Mouse (Mus musculus) forebrain, embryonic 13.5 days (tissue): ENCODE measurements around the gene Nppc. TPM values are rescaled to one million over a fixed set of nuclear protein-coding genes. Genes with fewer than 3 reads are reported as not detected.
A peak's percentile ranks its signal among the peaks of the same experiment; 100 is the strongest.

Experiments used
- ATAC-seq: fragments of 200-750 bp; cut with Nextera tagmentation; 2 replicates; pipeline ENCODE4 v1.8.0; 2017
- H3K27ac ChIP-seq: fragments of 300-500 bp; sonication (generic); 2 replicates; pipeline ENCODE4 v1.5.1; 2015; ENCODE audit warnings: inconsistent platforms, mild to moderate bottlenecking, moderate library complexity
- H3K27me3 ChIP-seq: fragments of 300-500 bp; sonication (generic); 2 replicates; pipeline ENCODE4 v1.6.1; 2015; ENCODE audit warnings: mild to moderate bottlenecking, inconsistent platforms
- H3K36me3 ChIP-seq: fragments of 300-500 bp; sonication (generic); 2 replicates; pipeline ENCODE4 v1.6.1; 2015; ENCODE audit warnings: mild to moderate bottlenecking, inconsistent platforms; ENCODE audit not compliant: poor library complexity, severe bottlenecking
- H3K4me1 ChIP-seq: fragments of 300-500 bp; sonication (generic); 2 replicates; pipeline ENCODE4 v1.6.1; 2015; ENCODE audit warnings: inconsistent platforms
- H3K4me2 ChIP-seq: fragments of 300-500 bp; sonication (generic); 2 replicates; pipeline ENCODE4 v1.6.1; 2015; ENCODE audit warnings: inconsistent platforms, mild to moderate bottlenecking, moderate library complexity
- H3K4me3 ChIP-seq: fragments of 300-500 bp; sonication (generic); 2 replicates; pipeline ENCODE4 v1.5.1; 2015; ENCODE audit warnings: mild to moderate bottlenecking, inconsistent platforms
- H3K9ac ChIP-seq: fragments of 300-500 bp; sonication (generic); 2 replicates; pipeline ENCODE4 v1.6.1; 2015; ENCODE audit warnings: mild to moderate bottlenecking, inconsistent platforms
- H3K9me3 ChIP-seq: fragments of 300-500 bp; sonication (generic); replicated peaks from 2 replicates; pipeline ENCODE4 v1.6.1; 2016; ENCODE audit warnings: inconsistent platforms
- WGBS: fragments of 180-500 bp; shearing (Covaris S2); methylation state at CpG from one replicate; pipeline ENCODE4 v1.1.7; 2015; 5-methylcytosine and 5-hydroxymethylcytosine counted together
- polyA plus RNA-seq: library from polyadenylated mRNA; unstranded; fragments of >200 nt; fragmentation: Nextera tagmentation; extraction: Ambion mirVana; gene quantifications from 2 replicates; pipeline ENCODE4 v1.2.1, GENCODE M21; 2015

The Nppc gene
- polyA plus RNA-seq, result 2.6 and 2.7 TPM in 2 replicates

GRCm38 (mm10) chr1:86670279-86671038 lies at the start of gene Nppc:
Gene Nppc (minus strand): TSS chr1:86670571.
- Histone ChIP-seq H3K4me1 (peaks cover 16% of the 10 kb centered on the region), H3K36me3 (no peaks in the 10 kb centered on the region), H3K9me3 (no peaks in the 10 kb centered on the region), H3K27me3 (peaks cover 38% of the 10 kb centered on the region), H3K4me2 (peak within 1 kb of the TSS; percentile 98), H3K4me3 (peak within 1 kb of the TSS; percentile 61), H3K9ac (peak within 1 kb of the TSS; percentile 74), H3K27ac (no peak within 1 kb of the TSS)
- ATAC-seq, result peak; percentile 95
- 4% methylated on average over 49 of the region's 59 CpGs for WGBS

GRCm38 (mm10) chr1:86719391-86719790 lies 49.0 kb upstream of the Nppc start:
- Histone ChIP-seq H3K4me2 (no peak overlapping the region), H3K27ac (no peak overlapping the region), H3K27me3 (no peaks in the 10 kb centered on the region), H3K4me3 (no peak overlapping the region), H3K9ac (no peak overlapping the region), H3K9me3 (no peaks in the 10 kb centered on the region), H3K4me1 (no peaks in the 10 kb centered on the region), H3K36me3 (no peaks in the 10 kb centered on the region)
- ATAC-seq, result no peak
- 92% methylated on average over 4 of the region's 4 CpGs for WGBS

- Histone ChIP-seq H3K36me3 (no peaks in the 10 kb centered on the region), H3K4me3 (no peak overlapping the region), H3K4me1 (no peaks in the 10 kb centered on the region), H3K9ac (no peak overlapping the region), H3K4me2 (no peak overlapping the region), H3K9me3 (no peaks in the 10 kb centered on the region), H3K27ac (no peak overlapping the region), H3K27me3 (no peaks in the 10 kb centered on the region)
- no peak for ATAC-seq
- 97% methylated on average over 1 of the region's 1 CpGs for WGBS
These were observed 47.8 kb upstream of the Nppc start for GRCm38 (mm10) chr1:86718190-86718589.

GRCm38 (mm10) chr1:86713054-86713453 lies 42.7 kb upstream of the Nppc start:
- no peak overlapping the region for H3K4me3 ChIP-seq
- no peaks in the 10 kb centered on the region for H3K4me1 ChIP-seq
- no peak overlapping the region for H3K9ac ChIP-seq
- WGBS, result 92% methylated on average over 4 of the region's 4 CpGs
- no peaks in the 10 kb centered on the region for H3K36me3 ChIP-seq
- ATAC-seq, result no peak
- H3K4me2 ChIP-seq, result no peak overlapping the region
- H3K9me3 ChIP-seq, result no peaks in the 10 kb centered on the region
- no peak overlapping the region for H3K27ac ChIP-seq
- no peaks in the 10 kb centered on the region for H3K27me3 ChIP-seq

GRCm38 (mm10) chr1:86712045-86712444 lies 41.7 kb upstream of the Nppc start:
- H3K4me2 ChIP-seq, result no peak overlapping the region
- H3K4me1 ChIP-seq, result no peaks in the 10 kb centered on the region
- H3K9me3 ChIP-seq, result no peaks in the 10 kb centered on the region
- no peaks in the 10 kb centered on the region for H3K27me3 ChIP-seq
- H3K4me3 ChIP-seq, result no peak overlapping the region
- no peaks in the 10 kb centered on the region for H3K36me3 ChIP-seq
- H3K27ac ChIP-seq, result no peak overlapping the region
- H3K9ac ChIP-seq, result no peak overlapping the region
- ATAC-seq, result no peak
- 85% methylated on average over 2 of the region's 2 CpGs for whole genome bisulfite sequencing

- no peaks in the 10 kb centered on the region for H3K9me3 ChIP-seq
- no peak overlapping the region for H3K27ac ChIP-seq
- H3K4me3 ChIP-seq, result no peak overlapping the region
- H3K4me2 ChIP-seq, result no peak overlapping the region
- H3K36me3 ChIP-seq, result no peaks in the 10 kb centered on the region
- H3K4me1 ChIP-seq, result peaks cover 10% of the 10 kb centered on the region
- no peaks in the 10 kb centered on the region for H3K27me3 ChIP-seq
- WGBS, result 74% methylated on average over 4 of the region's 4 CpGs
- ATAC-seq, result no peak
- H3K9ac ChIP-seq, result no peak overlapping the region
These were observed 39.2 kb upstream of the Nppc start for GRCm38 (mm10) chr1:86709546-86709945.

GRCm38 (mm10) chr1:86705461-86705860 lies 35.1 kb upstream of the Nppc start:
- 86% methylated on average over 3 of the region's 3 CpGs for WGBS

GRCm38 (mm10) chr1:86703965-86704326 lies 33.6 kb upstream of the Nppc start:
- peak overlapping the region; percentile 89 for H3K27ac ChIP-seq
- WGBS, result under 1% methylated on average over 27 of the region's 27 CpGs
- no peaks in the 10 kb centered on the region for H3K9me3 ChIP-seq
- ATAC-seq, result no peak
- peak overlapping the region; percentile 74 for H3K4me2 ChIP-seq
- peak overlapping the region; percentile 90 for H3K4me3 ChIP-seq
- H3K36me3 ChIP-seq, result no peaks in the 10 kb centered on the region
- H3K27me3 ChIP-seq, result no peaks in the 10 kb centered on the region
- H3K9ac ChIP-seq, result peak overlapping the region; percentile 92
- H3K4me1 ChIP-seq, result peaks cover 20% of the 10 kb centered on the region

More at GRCm38 (mm10) chr1:86705461-86705860, 35.1 kb upstream of the Nppc start:
- Histone ChIP-seq H3K27ac (no peak overlapping the region), H3K4me1 (peaks cover 20% of the 10 kb centered on the region), H3K4me3 (no peak overlapping the region), H3K27me3 (no peaks in the 10 kb centered on the region), H3K9me3 (no peaks in the 10 kb centered on the region), H3K36me3 (no peaks in the 10 kb centered on the region), H3K9ac (no peak overlapping the region), H3K4me2 (peak overlapping the region; percentile 74; the same call in 1 of the 2 replicates)
- no peak for ATAC-seq

GRCm38 (mm10) chr1:86703300-86703964 lies 33.1 kb upstream of the Nppc start, which contains the start of gene Dis3l2:
Gene Dis3l2 (plus strand): TSS chr1:86703808.
- ATAC-seq, result peak; percentile 97
- WGBS, result 3% methylated on average over 53 of the region's 54 CpGs

GRCm38 (mm10) chr1:86700367-86700766 lies 30.0 kb upstream of the Nppc start:
- H3K4me3 ChIP-seq, result no peak overlapping the region
- no peaks in the 10 kb centered on the region for H3K27me3 ChIP-seq
- H3K4me2 ChIP-seq, result no peak overlapping the region
- no peak overlapping the region for H3K27ac ChIP-seq
- ATAC-seq, result no peak
- H3K36me3 ChIP-seq, result no peaks in the 10 kb centered on the region
- WGBS, result 83% methylated on average over 7 of the region's 7 CpGs
- H3K9me3 ChIP-seq, result no peaks in the 10 kb centered on the region
- H3K4me1 ChIP-seq, result peaks cover 18% of the 10 kb centered on the region
- H3K9ac ChIP-seq, result no peak overlapping the region

More at GRCm38 (mm10) chr1:86703300-86703964, 33.1 kb upstream of the Nppc start, which contains the start of gene Dis3l2:
- no peaks in the 10 kb centered on the region for H3K27me3 ChIP-seq
- peaks cover 20% of the 10 kb centered on the region for H3K4me1 ChIP-seq
- no peaks in the 10 kb centered on the region for H3K36me3 ChIP-seq
- H3K4me2 ChIP-seq, result peak within 1 kb of the TSS; percentile 74
- peak within 1 kb of the TSS; percentile 89 for H3K27ac ChIP-seq
- peak within 1 kb of the TSS; percentile 92 for H3K9ac ChIP-seq
- no peaks in the 10 kb centered on the region for H3K9me3 ChIP-seq
- H3K4me3 ChIP-seq, result peak within 1 kb of the TSS; percentile 90

- H3K4me2 ChIP-seq, result no peak overlapping the region
- no peaks in the 10 kb centered on the region for H3K27me3 ChIP-seq
- H3K27ac ChIP-seq, result no peak overlapping the region
- H3K4me3 ChIP-seq, result no peak overlapping the region
- H3K9me3 ChIP-seq, result no peaks in the 10 kb centered on the region
- ATAC-seq, result no peak
- no peaks in the 10 kb centered on the region for H3K36me3 ChIP-seq
- 65% methylated on average over 11 of the region's 11 CpGs for WGBS
- no peak overlapping the region for H3K9ac ChIP-seq
- H3K4me1 ChIP-seq, result peaks cover 10% of the 10 kb centered on the region
These were observed 29.2 kb upstream of the Nppc start for GRCm38 (mm10) chr1:86699346-86700136.

- H3K27me3 ChIP-seq, result no peaks in the 10 kb centered on the region
- H3K4me3 ChIP-seq, result no peak overlapping the region
- ATAC-seq, result no peak
- H3K36me3 ChIP-seq, result no peaks in the 10 kb centered on the region
- H3K4me1 ChIP-seq, result peaks cover 6% of the 10 kb centered on the region
- no peaks in the 10 kb centered on the region for H3K9me3 ChIP-seq
- H3K9ac ChIP-seq, result no peak overlapping the region
- no peak overlapping the region for H3K4me2 ChIP-seq
- no peak overlapping the region for H3K27ac ChIP-seq
- WGBS, result 40% methylated on average over 2 of the region's 2 CpGs
These were observed 28.4 kb upstream of the Nppc start for GRCm38 (mm10) chr1:86698721-86699120.
